Mouse (Mus musculus) myocyte (in vitro differentiated cells): ENCODE data around the gene Gm49337.

Experiments used
- CEBPB ChIP-seq: IDR thresholded peaks from 2 replicates; pipeline ENCODE4 v1.6.1; 2011; ENCODE audit warnings: mild to moderate bottlenecking, moderate library complexity; ENCODE audit not compliant: poor library complexity, insufficient read depth, severe bottlenecking
- MAX ChIP-seq: IDR thresholded peaks from one replicate; pipeline ENCODE4 v1.6.1; 2011; ENCODE audit warnings: low read depth, mild to moderate bottlenecking, control low read depth
- MYOD1 ChIP-seq, 3 experiments: IDR thresholded peaks; one replicate each; pipeline ENCODE4 v1.6.1; 2011; ENCODE audit warnings: control low read depth in 2 of 3, low read depth in 2 of 3, mild to moderate bottlenecking in 2 of 3, moderate library complexity in 1 of 3; ENCODE audit not compliant: insufficient read length in 2 of 3, control insufficient read depth in 1 of 3
- POLR2A ChIP-seq: IDR thresholded peaks from one replicate; pipeline ENCODE4 v1.6.1; 2011; ENCODE audit warnings: low read depth, mild to moderate bottlenecking, control low read depth, moderate library complexity; ENCODE audit not compliant: insufficient read length
- POLR2AphosphoS2 ChIP-seq: IDR thresholded peaks from one replicate; pipeline ENCODE4 v1.6.1; 2011; ENCODE audit warnings: low read depth, control low read depth; ENCODE audit not compliant: insufficient read length
- USF1 ChIP-seq: IDR thresholded peaks from one replicate; pipeline ENCODE4 v1.6.1; 2011; ENCODE audit warnings: low read depth, mild to moderate bottlenecking, control low read depth, moderate library complexity

DNA sequence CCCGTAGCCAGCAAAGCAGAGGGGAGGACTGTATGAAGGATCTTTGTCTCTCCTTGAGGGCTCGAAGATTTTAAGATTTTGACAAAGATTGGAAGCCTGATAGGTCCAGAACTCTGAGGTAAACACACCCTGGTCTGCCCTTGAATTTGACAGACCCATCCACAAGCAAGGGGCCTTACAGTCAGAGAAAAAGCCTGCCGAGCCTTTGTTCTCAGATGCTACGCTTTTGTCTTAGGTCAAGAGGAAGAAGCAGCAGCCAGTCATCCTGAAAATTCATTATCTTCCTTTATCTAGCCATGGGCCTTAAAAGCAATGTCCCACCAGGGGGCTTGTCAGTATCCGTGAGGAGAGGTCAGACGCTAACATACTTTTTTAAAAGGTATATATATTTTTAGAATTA lies 45.2 kb upstream of the Gm49337 start:
- TF ChIP-seq CEBPB (no peak), MAX (no peak), USF1 (no peak), POLR2A (no peak), POLR2AphosphoS2 (no peak), MYOD1 (IDR thresholded peaks at IDR 0.05; ENCODE audit: control insufficient read depth in 1 of 3, insufficient read length in 2 of 3, low read depth in 2 of 3) (no peak)
